Mouse (Mus musculus) forebrain, embryonic 16.5 days (tissue): ENCODE data around the gene Tnks1bp1. TPM values are rescaled to one million over a fixed set of nuclear protein-coding genes. Genes with fewer than 3 reads are reported as not detected.

Experiments used
- ATAC-seq: fragments of 200-750 bp; cut with Nextera tagmentation; 2 replicates; pipeline ENCODE4 v1.8.0; 2017; ENCODE audit warnings: mild to moderate bottlenecking, moderate library complexity
- H3K27ac ChIP-seq: fragments of 300-500 bp; sonication (generic); 2 replicates; pipeline ENCODE4 v1.5.1; 2014; ENCODE audit warnings: low read length, control low read depth
- H3K27me3 ChIP-seq: fragments of 300-500 bp; sonication (generic); replicated peaks from 2 replicates; pipeline ENCODE4 v1.6.1; 2014; ENCODE audit warnings: low read length; ENCODE audit not compliant: control insufficient read depth, insufficient read depth
- H3K36me3 ChIP-seq: fragments of 300-500 bp; sonication (generic); 2 replicates; pipeline ENCODE4 v1.6.1; 2014; ENCODE audit not compliant: control insufficient read depth, insufficient read depth
- H3K4me1 ChIP-seq: fragments of 300-500 bp; sonication (generic); replicated peaks from 2 replicates; pipeline ENCODE4 v1.6.1; 2014; ENCODE audit warnings: low read length; ENCODE audit not compliant: control insufficient read depth, insufficient read depth
- H3K4me2 ChIP-seq: fragments of 300-500 bp; sonication (generic); 2 replicates; pipeline ENCODE4 v1.6.1; 2014; ENCODE audit warnings: mild to moderate bottlenecking, low read length, control low read depth
- H3K4me3 ChIP-seq: fragments of 300-500 bp; sonication (generic); replicated peaks from 2 replicates; pipeline ENCODE4 v1.5.1; 2014; ENCODE audit warnings: mild to moderate bottlenecking, low read length, control low read depth
- H3K9ac ChIP-seq: fragments of 300-500 bp; sonication (generic); replicated peaks from 2 replicates; pipeline ENCODE4 v1.6.1; 2014; ENCODE audit warnings: low read depth, low read length, control low read depth
- H3K9me3 ChIP-seq: fragments of 300-500 bp; sonication (generic); 2 replicates; pipeline ENCODE4 v1.6.1; 2016; ENCODE audit warnings: low read length; ENCODE audit not compliant: control insufficient read depth
- WGBS: fragments of 180-500 bp; shearing (Covaris S2); extraction: QIAGEN DNeasy Blood & Tissue Kit; methylation state at CpG from one replicate; pipeline ENCODE4 v1.1.7; 2014; 5-methylcytosine and 5-hydroxymethylcytosine counted together
- polyA plus RNA-seq: library from polyadenylated mRNA; unstranded; fragments of >200 nt; fragmentation: Nextera tagmentation; extraction: Ambion mirVana; gene quantifications from 2 replicates; pipeline ENCODE4 v1.2.1, GENCODE M21; 2015

Tnks1bp1 gene
- polyA plus RNA-seq, 1 experiment from 2014 or later = 26.2 TPM

GRCm38 (mm10) chr2:85067903-85068625, 20.2 kb downstream of the Tnks1bp1 start:
- no peak overlapping the region for H3K27ac ChIP-seq
- H3K4me3 ChIP-seq = no peak overlapping the region
- no peaks in the 10 kb centered on the region for H3K4me1 ChIP-seq
- H3K4me2 ChIP-seq = no peak overlapping the region
- ATAC-seq = no peak
- WGBS = 72% methylated on average over 10 of the region's 10 CpGs
- H3K27me3 ChIP-seq = no peaks in the 10 kb centered on the region
- no peaks in the 10 kb centered on the region for H3K9me3 ChIP-seq
- peaks cover 4% of the 10 kb centered on the region; the same call in 1 of the 2 replicates for H3K36me3 ChIP-seq
- H3K9ac ChIP-seq = no peak overlapping the region

DNA sequence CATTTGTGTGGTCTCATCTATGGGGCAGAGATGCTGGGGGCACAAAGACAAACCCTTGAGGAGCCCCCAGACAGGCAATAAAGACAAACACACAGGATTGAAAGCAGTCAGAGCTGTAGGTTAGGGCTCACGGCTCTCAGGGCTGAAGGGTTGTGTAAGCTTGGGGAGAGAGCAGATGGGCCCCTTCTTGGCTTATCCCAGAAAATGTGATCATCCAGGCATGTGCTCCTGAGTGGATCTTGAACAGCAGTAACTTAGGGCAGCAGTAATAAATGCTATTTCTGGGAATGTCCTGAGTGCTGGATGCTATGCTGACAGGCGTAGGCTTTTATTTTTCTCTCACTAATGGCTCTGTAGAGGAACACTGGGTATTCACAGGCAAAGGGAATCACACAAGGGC, 20.8 kb downstream of the Tnks1bp1 start:
- H3K36me3 ChIP-seq = peaks cover 2% of the 10 kb centered on the region; the same call in 1 of the 2 replicates
- H3K4me1 ChIP-seq = no peaks in the 10 kb centered on the region
- no peak overlapping the region for H3K27ac ChIP-seq
- 74% methylated on average over 2 of the region's 2 CpGs for WGBS
- H3K9me3 ChIP-seq = no peaks in the 10 kb centered on the region
- H3K27me3 ChIP-seq = no peaks in the 10 kb centered on the region
- H3K4me3 ChIP-seq = no peak overlapping the region
- ATAC-seq = peak; percentile 22; the same call in 1 of the 2 replicates
- H3K4me2 ChIP-seq = no peak overlapping the region
- H3K9ac ChIP-seq = no peak overlapping the region

GRCm38 (mm10) chr2:85070086-85070485, 22.3 kb downstream of the Tnks1bp1 start:
- H3K27ac ChIP-seq = no peak overlapping the region
- no peaks in the 10 kb centered on the region for H3K9me3 ChIP-seq
- no peaks in the 10 kb centered on the region for H3K27me3 ChIP-seq
- H3K9ac ChIP-seq = no peak overlapping the region
- 0 out of 2 replicates have a peak, but pooled peaks cover 5% of the 10 kb centered on the region for H3K36me3 ChIP-seq
- H3K4me2 ChIP-seq = no peak overlapping the region
- no peak overlapping the region for H3K4me3 ChIP-seq
- no peaks in the 10 kb centered on the region for H3K4me1 ChIP-seq
- no peak for ATAC-seq
- 72% methylated on average over 15 of the region's 15 CpGs for WGBS

- no peak overlapping the region for H3K4me2 ChIP-seq
- H3K27ac ChIP-seq = no peak overlapping the region
- no peaks in the 10 kb centered on the region for H3K9me3 ChIP-seq
- no peaks in the 10 kb centered on the region for H3K4me1 ChIP-seq
- no peak for ATAC-seq
- no peaks in the 10 kb centered on the region for H3K27me3 ChIP-seq
- H3K9ac ChIP-seq = no peak overlapping the region
- 93% methylated on average over 5 of the region's 5 CpGs for WGBS
- H3K36me3 ChIP-seq = 0 out of 2 replicates have a peak, but pooled peaks cover 5% of the 10 kb centered on the region
- no peak overlapping the region for H3K4me3 ChIP-seq
Measured at GRCm38 (mm10) chr2:85071921-85072320, 24.1 kb downstream of the Tnks1bp1 start.

DNA sequence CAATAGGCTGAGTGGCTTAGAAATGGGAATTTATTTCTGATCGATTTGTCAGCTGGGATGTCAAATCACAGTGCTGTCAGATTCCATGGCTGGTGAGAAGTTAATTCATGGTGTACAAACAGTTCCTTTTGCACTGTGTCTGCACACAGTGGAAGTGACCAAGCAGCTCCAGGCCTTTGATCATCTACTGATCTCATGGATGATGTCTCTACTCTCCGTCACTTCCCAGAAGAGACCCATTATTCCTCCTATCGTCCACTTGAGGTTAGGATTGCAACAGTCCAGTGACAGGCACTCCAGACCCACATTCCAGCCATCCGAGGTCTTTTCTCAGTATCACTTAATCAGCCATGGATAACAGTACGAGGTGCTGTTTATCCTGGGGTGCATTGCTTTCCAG, 25.9 kb downstream of the Tnks1bp1 start:
- 90% methylated on average over 5 of the region's 5 CpGs for WGBS
- no peaks in the 10 kb centered on the region for H3K27me3 ChIP-seq
- no peak overlapping the region for H3K4me2 ChIP-seq
- no peak for ATAC-seq
- no peaks in the 10 kb centered on the region for H3K4me1 ChIP-seq
- no peaks in the 10 kb centered on the region for H3K9me3 ChIP-seq
- no peak overlapping the region for H3K27ac ChIP-seq
- no peak overlapping the region for H3K9ac ChIP-seq
- 0 out of 2 replicates have a peak, but pooled peaks cover 5% of the 10 kb centered on the region for H3K36me3 ChIP-seq
- H3K4me3 ChIP-seq = no peak overlapping the region

DNA sequence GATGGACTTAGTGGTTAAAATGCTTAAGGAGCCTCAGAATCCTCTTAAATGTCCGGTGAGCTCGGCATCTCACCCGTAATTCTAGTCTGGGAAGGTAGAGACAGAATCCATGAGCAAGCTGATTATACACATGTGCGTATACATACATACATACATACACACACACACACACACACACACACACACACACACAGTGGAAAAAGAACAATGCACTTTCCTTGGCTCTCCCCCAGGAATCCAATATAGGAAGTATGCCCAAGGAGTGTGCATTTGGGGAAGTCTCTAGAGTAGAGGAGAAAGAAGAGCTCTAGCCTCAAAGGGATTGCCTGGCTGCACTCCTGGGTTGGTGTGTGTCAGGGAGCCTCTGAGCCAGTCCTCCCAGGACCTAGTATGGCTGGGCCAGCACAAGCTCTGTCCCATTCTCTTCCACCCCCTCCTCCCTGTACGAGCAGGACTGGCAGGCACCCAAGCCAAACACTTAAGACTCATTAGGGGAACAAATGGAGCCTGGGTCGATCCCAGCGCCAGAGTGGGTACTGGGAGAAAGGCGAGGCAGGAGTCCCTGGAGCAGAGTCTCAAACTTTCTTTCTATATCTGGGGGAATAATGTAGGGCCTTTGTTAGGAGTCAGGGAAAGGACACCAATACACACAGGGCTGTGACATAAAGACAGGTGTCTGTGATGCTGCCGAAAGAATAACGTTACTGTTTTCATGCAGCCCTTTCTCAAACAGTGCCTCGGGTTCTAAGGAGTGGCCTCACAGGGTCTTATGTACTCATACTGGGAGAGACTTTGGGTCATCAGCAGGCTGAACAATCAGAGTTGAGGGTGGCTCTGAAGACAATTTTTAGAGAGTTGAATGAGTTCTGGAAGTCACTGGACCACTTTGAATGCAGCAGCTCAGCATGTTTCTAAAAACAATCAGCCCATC, 41.2 kb downstream of the Tnks1bp1 start:
- H3K9me3 ChIP-seq = no peaks in the 10 kb centered on the region
- no peaks in the 10 kb centered on the region for H3K27me3 ChIP-seq
- peak; percentile 92 for ATAC-seq
- H3K4me2 ChIP-seq = no peak overlapping the region
- H3K9ac ChIP-seq = no peak overlapping the region
- 33% methylated on average over 11 of the region's 11 CpGs for WGBS
- no peak overlapping the region for H3K27ac ChIP-seq
- no peak overlapping the region for H3K4me3 ChIP-seq
- peaks cover 8% of the 10 kb centered on the region; the same call in 1 of the 2 replicates for H3K4me1 ChIP-seq
- H3K36me3 ChIP-seq = no peaks in the 10 kb centered on the region

GRCm38 (mm10) chr2:85091325-85091724, 43.5 kb downstream of the Tnks1bp1 start:
- WGBS = 96% methylated on average over 4 of the region's 4 CpGs
- no peak overlapping the region for H3K9ac ChIP-seq
- H3K4me2 ChIP-seq = no peak overlapping the region
- no peak overlapping the region for H3K4me3 ChIP-seq
- no peaks in the 10 kb centered on the region for H3K36me3 ChIP-seq
- no peaks in the 10 kb centered on the region for H3K27me3 ChIP-seq
- H3K9me3 ChIP-seq = no peaks in the 10 kb centered on the region
- no peak overlapping the region for H3K27ac ChIP-seq
- H3K4me1 ChIP-seq = peaks cover 8% of the 10 kb centered on the region; the same call in 1 of the 2 replicates
- no peak for ATAC-seq

DNA sequence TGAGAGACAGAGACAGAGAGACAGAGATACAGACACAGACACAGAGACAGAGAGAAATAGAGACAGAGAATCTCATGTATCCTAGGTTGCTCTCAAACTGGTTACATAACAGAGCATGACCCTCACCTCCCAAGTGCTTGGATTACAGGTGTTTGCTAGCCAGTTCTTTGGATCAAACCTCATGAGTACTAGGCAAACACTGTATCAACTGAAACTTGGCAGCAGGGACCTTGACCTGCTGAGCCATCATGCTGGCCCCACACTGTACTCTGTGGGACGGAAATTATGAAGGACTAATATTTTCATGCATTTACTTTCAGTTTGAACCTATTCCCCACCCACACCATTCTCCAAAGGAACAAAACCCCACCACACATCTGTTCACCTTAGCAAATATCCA, 45.6 kb downstream of the Tnks1bp1 start:
- WGBS = 90% methylated on average over 1 of the region's 1 CpGs
- no peak for ATAC-seq
- no peaks in the 10 kb centered on the region for H3K9me3 ChIP-seq
- H3K4me1 ChIP-seq = peaks cover 8% of the 10 kb centered on the region; the same call in 1 of the 2 replicates
- no peaks in the 10 kb centered on the region for H3K36me3 ChIP-seq
- H3K4me2 ChIP-seq = no peak overlapping the region
- no peaks in the 10 kb centered on the region for H3K27me3 ChIP-seq
- H3K27ac ChIP-seq = no peak overlapping the region
- H3K9ac ChIP-seq = no peak overlapping the region
- no peak overlapping the region for H3K4me3 ChIP-seq

DNA sequence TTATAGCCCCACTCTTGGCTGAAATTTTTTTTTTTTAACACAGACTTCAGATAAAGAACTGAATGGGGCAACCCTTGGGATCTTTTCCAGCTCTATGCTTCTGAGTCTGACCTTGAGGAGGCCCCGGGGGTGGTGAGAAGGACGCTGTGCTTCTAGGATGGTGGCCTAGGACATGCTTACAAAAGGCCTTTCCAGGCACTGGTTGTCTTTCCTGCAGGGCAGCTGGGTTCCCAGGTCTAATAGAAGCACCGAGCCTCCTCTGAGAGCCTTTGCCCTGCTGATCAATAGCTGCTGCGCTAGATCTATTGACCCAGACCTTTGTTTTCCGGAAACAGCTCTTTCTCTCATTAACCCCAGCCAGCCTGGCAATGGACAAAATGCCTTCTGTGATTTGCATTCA, 48.1 kb downstream of the Tnks1bp1 start:
- H3K36me3 ChIP-seq = no peaks in the 10 kb centered on the region
- H3K4me2 ChIP-seq = no peak overlapping the region
- no peaks in the 10 kb centered on the region for H3K27me3 ChIP-seq
- no peaks in the 10 kb centered on the region for H3K9me3 ChIP-seq
- H3K27ac ChIP-seq = no peak overlapping the region
- ATAC-seq = no peak
- H3K4me3 ChIP-seq = no peak overlapping the region
- WGBS = 10% methylated on average over 5 of the region's 5 CpGs
- H3K4me1 ChIP-seq = no peaks in the 10 kb centered on the region
- H3K9ac ChIP-seq = no peak overlapping the region
